Mouse (Mus musculus): Measurements from ENCODE around the gene Slc20a1. TPM values are rescaled to one million over a fixed set of nuclear protein-coding genes. Genes with fewer than 3 reads are reported as not detected.

The Slc20a1 gene
- 100 to 1,000 TPM; 174 to 176 TPM for total RNA-seq (2021)
- long read RNA-seq, experiment 1, transcript Slc20a1-201 (11 exons, 3,316 nt), result major isoform, 23 of 67 reads
- long read RNA-seq, experiment 1, transcript Slc20a1-202 (10 exons, 3,219 nt), result minor isoform, 17 of 67 reads
- long read RNA-seq, experiment 1, partial matches to known transcripts, result 20 of 67 reads
- long read RNA-seq, experiment 1, other reads (novel, unspliced or antisense), result 7 of 67 reads
- long read RNA-seq, experiment 2, transcript Slc20a1-202 (10 exons, 3,219 nt), result minor isoform, 9 of 47 reads
- long read RNA-seq, experiment 2, transcript Slc20a1-201 (11 exons, 3,316 nt), result major isoform, 16 of 47 reads
- long read RNA-seq, experiment 2, partial matches to known transcripts, result 15 of 47 reads
- long read RNA-seq, experiment 2, other reads (novel, unspliced or antisense), result 7 of 47 reads

- peak; percentile 99 for DNase-seq (ENCODE audit: low spot score in 2 of 2)
Observed at GRCm38 (mm10) chr2:129198436-129199327, at the start of gene Slc20a1. Slc20a1 (plus strand) TSS chr2:129198764.

DNA sequence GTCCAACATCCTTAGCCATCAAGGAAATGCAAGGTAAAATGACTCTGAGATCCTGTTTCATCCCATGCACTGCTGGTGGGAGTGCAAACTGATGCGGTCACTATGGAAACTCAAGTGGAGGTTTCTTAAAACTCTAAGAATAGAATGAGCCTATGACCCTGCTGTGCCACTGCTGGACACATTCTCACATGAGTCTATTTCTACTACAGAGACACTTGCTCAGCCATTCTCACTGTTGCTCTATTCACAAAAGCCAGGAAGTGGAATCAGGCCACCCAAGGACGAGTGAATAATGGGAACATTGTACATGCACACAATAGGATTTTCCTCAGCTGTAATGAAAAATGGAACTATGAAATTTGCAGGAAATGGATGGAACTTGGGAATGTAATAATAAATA is 49.7 kb upstream of the Slc20a1 start:
- DNase-seq (ENCODE audit: low spot score in 2 of 2), result no peak

- DNase-seq (ENCODE audit: low spot score in 2 of 2), result no peak
Observed at GRCm38 (mm10) chr2:129150386-129150785, 48.2 kb upstream of the Slc20a1 start.

DNA sequence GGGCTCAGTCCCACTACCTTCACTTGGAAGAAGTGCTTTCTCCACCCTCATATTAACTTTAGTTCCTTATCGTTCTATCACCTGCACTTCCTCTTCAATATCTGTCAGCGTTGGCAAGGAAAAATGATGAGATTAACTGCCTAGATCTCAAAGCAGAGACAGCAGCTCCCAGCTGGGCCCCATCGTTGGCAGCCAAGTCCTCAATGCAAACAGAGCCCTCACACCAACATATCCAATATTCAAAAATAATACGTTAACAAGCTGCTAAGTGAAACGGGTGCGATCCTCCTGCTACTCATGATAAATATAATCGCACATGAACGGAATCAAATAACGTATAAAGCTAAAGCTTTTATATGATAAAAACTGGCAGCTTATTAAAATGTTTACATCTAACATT is 47.5 kb upstream of the Slc20a1 start:
- DNase-seq (ENCODE audit: low spot score in 2 of 2), result no peak

- DNase-seq (ENCODE audit: low spot score in 2 of 2), result no peak
Observed at GRCm38 (mm10) chr2:129152751-129153150, 45.8 kb upstream of the Slc20a1 start.

DNA sequence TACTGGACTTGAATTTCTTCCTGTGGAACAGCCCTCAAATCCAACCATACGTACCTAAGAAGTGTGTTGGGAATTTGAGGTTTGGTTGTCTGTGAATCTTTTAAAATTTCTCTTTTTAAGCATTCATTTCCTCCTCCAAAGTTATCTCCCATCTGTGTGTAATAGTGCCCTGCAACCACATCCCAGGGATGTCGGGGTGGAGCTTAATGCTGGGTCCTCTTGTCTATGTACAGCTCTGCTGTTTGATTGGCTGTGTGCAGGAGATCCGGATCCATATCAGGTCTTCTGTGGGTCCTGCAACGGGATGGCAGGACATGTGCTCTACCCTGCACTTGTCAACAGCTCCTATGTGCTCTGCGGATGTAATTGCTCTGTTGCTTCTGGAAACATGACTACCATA is 33.7 kb upstream of the Slc20a1 start:
- no peak for DNase-seq (ENCODE audit: low spot score in 2 of 2)

GRCm38 (mm10) chr2:129166466-129167463 is 31.8 kb upstream of the Slc20a1 start:
- DNase-seq (ENCODE audit: low spot score in 2 of 2), result no peak

GRCm38 (mm10) chr2:129173386-129173785 is 25.2 kb upstream of the Slc20a1 start:
- DNase-seq (ENCODE audit: low spot score in 2 of 2), result no peak

DNA sequence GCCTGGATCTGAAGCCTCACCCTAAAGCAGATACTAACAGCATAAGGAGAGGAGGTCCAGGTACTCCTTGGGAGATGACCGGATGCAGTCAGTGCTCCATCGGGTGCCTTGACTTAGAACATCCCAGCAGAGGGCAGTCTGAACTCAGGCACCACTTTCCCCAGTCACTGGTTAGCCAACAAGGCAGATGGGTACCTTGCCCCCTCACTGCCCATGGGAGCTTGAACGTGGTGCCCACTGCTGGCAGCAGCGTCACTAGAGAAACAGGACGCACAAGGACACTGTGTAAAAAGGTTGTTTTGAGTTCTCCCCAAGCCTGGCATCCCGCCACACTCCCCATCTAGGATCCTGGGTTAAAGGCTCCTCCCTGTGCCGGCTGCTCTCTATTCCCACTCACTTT is 24.1 kb upstream of the Slc20a1 start:
- peak; percentile 65 for DNase-seq (ENCODE audit: low spot score in 2 of 2)

GRCm38 (mm10) chr2:129175636-129176035 is 22.9 kb upstream of the Slc20a1 start:
- no peak for DNase-seq (ENCODE audit: low spot score in 2 of 2)

DNA sequence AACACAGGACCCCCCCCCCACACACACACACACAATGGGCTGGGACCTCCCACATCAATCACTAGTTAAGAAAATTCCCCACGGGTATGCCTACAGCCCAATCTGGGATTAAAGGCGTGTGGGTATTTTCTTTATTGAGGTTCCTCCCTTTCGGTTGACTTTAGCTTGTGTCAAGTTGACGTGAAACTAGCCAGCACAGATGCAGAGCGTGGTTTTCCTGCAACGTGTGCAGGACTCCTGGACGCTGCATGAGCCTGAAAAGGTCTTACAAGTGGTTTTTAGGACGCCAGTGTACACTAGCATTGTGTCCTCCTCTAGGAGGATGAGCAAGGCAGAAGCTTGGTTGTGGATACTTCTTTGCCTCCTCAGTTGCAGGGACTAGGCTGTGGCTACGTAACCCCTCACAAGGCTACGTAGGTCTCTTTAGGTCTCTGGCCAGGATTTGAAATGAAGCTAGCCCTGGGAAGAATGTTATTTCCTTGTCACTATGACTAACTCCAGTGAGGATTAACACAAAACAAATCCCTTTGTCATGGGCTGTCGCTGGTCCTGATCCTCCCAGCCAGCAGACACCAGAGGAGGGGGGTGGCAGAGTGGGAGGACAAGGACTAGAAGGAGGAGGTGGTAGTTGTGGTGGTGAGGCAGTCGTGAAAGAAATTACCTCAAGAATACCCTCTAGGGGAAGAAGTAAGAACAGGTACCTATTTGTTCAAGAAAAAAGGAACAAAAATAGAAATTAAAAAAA is 21.7 kb upstream of the Slc20a1 start:
- no peak for DNase-seq (ENCODE audit: low spot score in 2 of 2)

GRCm38 (mm10) chr2:129177661-129178060 is 20.9 kb upstream of the Slc20a1 start:
- no peak for DNase-seq (ENCODE audit: low spot score in 2 of 2)

- DNase-seq (ENCODE audit: low spot score in 2 of 2), result no peak
Observed at GRCm38 (mm10) chr2:129178182-129178908, 20.2 kb upstream of the Slc20a1 start.

- DNase-seq (ENCODE audit: low spot score in 2 of 2), result no peak
Observed at GRCm38 (mm10) chr2:129179946-129180853, 18.4 kb upstream of the Slc20a1 start.

DNA sequence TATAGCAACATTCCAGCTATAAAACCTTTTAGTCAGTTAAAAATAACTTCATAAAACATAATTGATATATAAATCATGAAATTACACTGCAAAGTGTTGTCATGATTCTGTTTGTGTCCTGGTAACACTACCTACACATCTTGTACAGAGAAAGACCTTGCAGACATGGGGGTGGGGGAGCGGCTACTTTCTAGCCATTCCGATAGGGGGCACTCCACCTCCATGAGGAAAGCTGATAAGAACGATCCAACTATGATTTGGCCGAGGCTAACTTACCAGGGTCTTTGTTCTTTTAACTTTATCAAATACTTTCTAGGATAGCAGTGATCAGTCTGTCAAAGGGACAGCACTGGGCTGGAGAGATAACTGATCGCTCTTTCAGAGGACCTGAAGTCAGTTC is 17.1 kb upstream of the Slc20a1 start:
- no peak for DNase-seq (ENCODE audit: low spot score in 2 of 2)

DNA sequence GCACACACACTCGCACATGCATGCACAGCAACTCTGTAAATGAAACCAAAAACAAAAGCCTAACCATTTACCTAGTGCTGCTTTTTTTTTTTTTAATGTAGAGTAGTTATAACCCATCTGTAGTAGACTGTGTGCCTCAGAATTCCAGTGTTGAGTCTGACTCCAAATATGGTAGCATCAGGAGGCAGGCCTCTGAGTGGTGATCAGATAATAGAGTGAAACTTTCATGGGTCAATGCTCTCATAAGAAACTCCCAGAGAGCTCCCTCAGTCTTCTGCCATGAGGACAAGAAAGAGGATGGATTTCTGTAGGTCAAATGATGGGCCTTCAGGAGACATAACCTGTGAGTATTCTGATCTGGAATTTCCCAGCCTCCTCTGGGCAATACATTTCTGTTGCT is 16.2 kb upstream of the Slc20a1 start:
- no peak for DNase-seq (ENCODE audit: low spot score in 2 of 2)

- DNase-seq (ENCODE audit: low spot score in 2 of 2), result peak; percentile 58 to 74
Observed at GRCm38 (mm10) chr2:129183561-129184031, 15.0 kb upstream of the Slc20a1 start.

- DNase-seq (ENCODE audit: low spot score in 2 of 2), result no peak
Observed at GRCm38 (mm10) chr2:129184853-129185252, 13.7 kb upstream of the Slc20a1 start.

Measured in left cerebral cortex, adult 18-20 months (tissue).